Comparison of ENCODE assay signal across 20 mouse cellular contexts in genomic region chr2:167386456-167386855, GRCm38 (mm10). TPM values are rescaled to one million over a fixed set of nuclear protein-coding genes. Genes with fewer than 3 reads are reported as not detected.
DNase-seq lines count a peak whose midpoint lies in the region; ATAC-seq lines count a peak whose summit lies in the region.
"Had no signal": no experiment of that assay in that cellular context is flagged by ENCODE, and none has a peak within 500 bp of the region (broad histone marks: within the 10 kb centered on the region; RNA-seq: fewer than 3 reads in every experiment).

No protein-coding gene starts in this region.

- DNase-seq in heart, adult 18-20 months, result peak; percentile 70 to 79
- peak; percentile 60 for DNase-seq in NIH3T3 (ENCODE audit: low read depth)
- peak; percentile 63 for DNase-seq in heart, postnatal 10 days
- DNase-seq in kidney, adult 18-20 months, result no peak
- DNase-seq in embryo, embryonic 11 days, result no peak
- DNase-seq: adrenal gland, postnatal 25 days; cerebellum, adult 8-10 months; cerebellum, postnatal 36 days; kidney, adult 8-10 months; kidney, postnatal 10 days; liver; lung, postnatal 10 days; right cerebral cortex, postnatal 14 days had no signal

- intact Hi-C loops in heart, postnatal 10 days (cut with DNase I), result no loop called here

- H3K4me2 ChIP-seq in heart, embryonic 12.5 days, result no peak overlapping the region
- H3K4me2 ChIP-seq in neural tube, embryonic 15.5 days, result no peak overlapping the region
- H3K4me2 ChIP-seq: hindbrain, embryonic 15.5 days; midbrain, embryonic 13.5 days had no signal

- H3K4me3 ChIP-seq in heart, embryonic 12.5 days, result no peak overlapping the region
- no peak overlapping the region for H3K4me3 ChIP-seq in neural tube, embryonic 15.5 days (replicated peaks)
- H3K4me3 ChIP-seq: hindbrain, embryonic 15.5 days; limb, embryonic 10.5 days; midbrain, embryonic 13.5 days had no signal

- no peaks in the 10 kb centered on the region for H3K27me3 ChIP-seq in heart, embryonic 12.5 days (replicated peaks)
- H3K27me3 ChIP-seq in neural tube, embryonic 15.5 days (replicated peaks), result no peaks in the 10 kb centered on the region
- H3K27me3 ChIP-seq: hindbrain, embryonic 15.5 days; midbrain, embryonic 13.5 days had no signal

- no peak overlapping the region for H3K27ac ChIP-seq in heart, embryonic 12.5 days (ENCODE audit: poor library complexity, severe bottlenecking)
- no peak overlapping the region for H3K27ac ChIP-seq in neural tube, embryonic 15.5 days (replicated peaks)
- H3K27ac ChIP-seq: hindbrain, embryonic 15.5 days; limb, embryonic 10.5 days; midbrain, embryonic 13.5 days; stomach, postnatal 0 days had no signal

- no peaks in the 10 kb centered on the region for H3K36me3 ChIP-seq in heart, embryonic 12.5 days
- H3K36me3 ChIP-seq in neural tube, embryonic 15.5 days, result no peaks in the 10 kb centered on the region
- H3K36me3 ChIP-seq: hindbrain, embryonic 15.5 days; limb, embryonic 10.5 days; midbrain, embryonic 13.5 days had no signal

- 83% methylated on average over 4 of the region's 4 CpGs for WGBS in heart, embryonic 12.5 days
- 80% methylated on average over 4 of the region's 4 CpGs for WGBS in neural tube, embryonic 15.5 days

- peaks cover 24% of the 10 kb centered on the region for H3K4me1 ChIP-seq in heart, embryonic 12.5 days (replicated peaks)
- no peaks in the 10 kb centered on the region for H3K4me1 ChIP-seq in neural tube, embryonic 15.5 days
- H3K4me1 ChIP-seq: hindbrain, embryonic 15.5 days; limb, embryonic 10.5 days; midbrain, embryonic 13.5 days had no signal

- H3K9me3 ChIP-seq in heart, embryonic 12.5 days (replicated peaks), result no peaks in the 10 kb centered on the region; the same call in 1 of the 2 replicates
- no peaks in the 10 kb centered on the region for H3K9me3 ChIP-seq in neural tube, embryonic 15.5 days (replicated peaks)
- H3K9me3 ChIP-seq: hindbrain, embryonic 15.5 days; limb, embryonic 10.5 days; midbrain, embryonic 13.5 days had no signal

- no peak overlapping the region for H3K9ac ChIP-seq in heart, embryonic 12.5 days
- no peak overlapping the region for H3K9ac ChIP-seq in neural tube, embryonic 15.5 days (replicated peaks)
- H3K9ac ChIP-seq: hindbrain, embryonic 15.5 days; midbrain, embryonic 13.5 days had no signal

- no peak for ATAC-seq in heart, embryonic 12.5 days (ENCODE audit: insufficient number of reproducible peaks, low FRiP score)
- ATAC-seq in neural tube, embryonic 15.5 days (ENCODE audit: low FRiP score), result no peak
- ATAC-seq: forebrain, embryonic 14.5 days; midbrain, embryonic 13.5 days had no signal

RNA-seq across cellular contexts. Expression of gene Slc9a8, which starts 35.1 kb away (rescaled TPM):
- 10 to 100 TPM; 20.5 to 26.8 TPM for total RNA-seq in heart, adult 18-20 months (2021)
- polyA plus RNA-seq in heart, embryonic 12.5 days (2016; fragmentation: Nextera tagmentation; extraction: Ambion mirVana), result 22.6 and 25.6 TPM in 2 replicates
- 10 to 100 TPM; 23.6 to 29.3 TPM for total RNA-seq in heart, postnatal 10 days (2021)
- 21.2 and 22.1 TPM in 2 replicates for polyA plus RNA-seq in neural tube, embryonic 15.5 days (2015; fragmentation: Nextera tagmentation; extraction: Ambion mirVana)

RNA-seq across cellular contexts. Expression of gene B4galt5, which starts 37.5 kb away (rescaled TPM):
- total RNA-seq in heart, adult 18-20 months (2021), result 10 to 100 TPM; 12.0 to 13.6 TPM
- 14.9 and 21.1 TPM in 2 replicates for polyA plus RNA-seq in heart, embryonic 12.5 days (2016; fragmentation: Nextera tagmentation; extraction: Ambion mirVana)
- 10 to 100 TPM; 21.2 to 23.5 TPM for total RNA-seq in heart, postnatal 10 days (2021)
- polyA plus RNA-seq in neural tube, embryonic 15.5 days (2015; fragmentation: Nextera tagmentation; extraction: Ambion mirVana), result 19.9 and 28.4 TPM in 2 replicates

Comparison
In these comparisons a context has a peak if more than half of its experiments do, and no peak if none do; other contexts are left out.
1. DNase-seq: peak in heart, adult 18-20 months (2 of 2), NIH3T3 (single experiment) and heart, postnatal 10 days (2 of 2); none in kidney, adult 18-20 months (single experiment) and embryo, embryonic 11 days (single experiment).